Mouse (Mus musculus) T-helper 1 cell (primary cell): ENCODE measurements at regions not wholly inside any gene's neighbourhood (a gene's known extent, or its start where the extent isn't known, plus 50 kb on each side); places are given as distances from the start of the nearest gene placed in this dataset.

Experiments
- in situ Hi-C: fragments of 300-600 bp; cut with MboI, MseI; formaldehyde crosslinking; loops from one replicate; pipeline ENCODE4 v1.15.1; 2025; ENCODE audit warnings: high pct_unique_total_duplicates

DNA sequence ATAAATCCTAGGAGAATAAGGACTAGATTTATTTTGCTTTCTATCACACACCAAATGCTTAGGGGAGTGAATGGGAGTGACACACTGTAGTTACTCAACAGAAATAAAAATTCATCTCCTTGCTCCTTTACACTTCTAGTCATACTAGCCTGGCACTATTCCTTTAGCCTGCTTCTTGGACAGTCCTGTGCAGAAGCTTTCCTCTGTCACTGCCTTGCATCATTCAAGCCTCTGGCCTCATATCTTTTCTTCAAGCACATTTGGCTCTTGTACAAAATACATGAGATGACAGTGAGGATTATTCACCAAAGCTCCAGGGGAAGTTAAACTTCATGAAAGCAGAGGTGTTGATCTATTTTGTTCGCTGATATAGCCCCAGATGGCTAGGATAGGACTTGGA is 69.5 kb upstream of the Dgkk start:
- in situ Hi-C loops: loop anchor here (10.0 kb wide), 1 partner anchor 165 kb away; no protein-coding TSS in a partner anchor
